Mouse (Mus musculus) colon, adult 2 months (tissue): Measurements from ENCODE around the gene Ubtd1. TPM values are rescaled to one million over a fixed set of nuclear protein-coding genes. Genes with fewer than 3 reads are reported as not detected.

ENCODE experiments used
- polyA plus RNA-seq: library from polyadenylated mRNA; depleted of rRNA; stranded (reverse); fragments of >200 nt; gene quantifications from 2 replicates; pipeline ENCODE4 v1.2.3, GENCODE M21; 2012; rRNA removed

Gene Ubtd1
- 19.7 and 20.1 TPM in 2 replicates for polyA plus RNA-seq

DNA sequence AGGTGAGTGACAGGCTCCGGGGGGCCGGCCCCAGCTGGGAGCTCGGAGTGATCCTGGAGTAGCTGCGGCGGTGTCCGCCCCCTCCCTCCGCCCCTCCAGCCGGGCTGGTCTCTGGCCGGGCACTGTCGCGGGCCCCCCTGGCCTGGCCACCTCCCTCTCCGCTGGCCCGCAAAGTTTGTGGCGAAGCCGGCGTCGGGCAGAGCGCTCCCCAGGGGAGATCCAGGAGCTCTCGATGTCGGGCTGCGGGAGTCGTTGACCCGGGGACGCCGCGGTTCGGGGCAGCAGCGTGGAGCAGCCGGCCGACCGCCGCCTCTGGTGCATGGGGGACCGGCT lies at the start of gene Ubtd1:
Ubtd1 (plus strand) TSS at position 169 of the 333 bp plus-strand sequence.

DNA sequence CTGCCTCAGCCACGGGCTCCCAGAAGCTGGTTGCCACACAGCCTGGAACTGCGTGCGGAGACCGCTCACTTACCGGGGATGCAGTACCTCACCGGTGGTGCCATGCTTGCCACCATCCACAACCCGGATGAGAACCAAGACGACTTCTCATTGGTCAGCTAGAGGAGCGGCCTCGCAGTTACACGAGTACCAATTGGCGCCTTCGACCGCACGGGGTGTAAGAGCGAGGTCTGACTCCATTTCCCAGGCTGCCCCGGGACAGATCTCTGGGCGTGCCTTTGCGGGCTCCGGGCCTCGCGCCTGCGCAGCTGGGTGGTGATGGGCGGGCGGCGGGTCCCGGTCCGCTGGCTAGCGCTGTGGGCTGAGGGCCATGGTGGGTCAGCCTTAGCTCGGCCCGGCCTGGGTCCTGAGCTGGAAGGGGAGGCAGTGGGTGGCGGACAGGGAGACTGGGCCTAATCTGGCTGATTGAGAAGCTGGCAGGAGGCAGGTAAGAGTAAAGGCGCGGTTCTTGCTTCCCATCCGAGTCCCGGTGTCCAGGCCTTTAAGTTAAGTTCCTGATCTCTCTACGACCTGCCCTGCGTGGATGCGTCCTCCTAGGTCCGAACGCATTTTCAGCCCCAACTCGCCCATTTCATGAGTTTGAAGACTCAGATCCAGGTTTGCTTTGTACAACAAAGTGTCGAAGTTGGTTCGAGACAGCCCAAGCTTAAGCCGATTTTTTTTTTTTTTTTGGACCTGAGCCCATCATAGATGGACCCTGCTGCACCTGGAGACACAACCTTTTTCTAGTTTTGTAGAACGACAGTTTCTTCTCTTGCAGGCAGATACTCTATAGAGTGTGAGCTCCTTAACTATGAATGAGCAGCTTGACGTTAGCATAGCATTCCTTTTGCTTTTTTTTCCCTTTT lies 48.1 kb upstream of the Ubtd1 start, which contains the start of the genes Exosc1 and Zdhhc16:
Exosc1 (minus strand) TSS at position 245 of the 908 bp plus-strand sequence.
Zdhhc16 (plus strand) TSS at position 302 of the 908 bp plus-strand sequence.

DNA sequence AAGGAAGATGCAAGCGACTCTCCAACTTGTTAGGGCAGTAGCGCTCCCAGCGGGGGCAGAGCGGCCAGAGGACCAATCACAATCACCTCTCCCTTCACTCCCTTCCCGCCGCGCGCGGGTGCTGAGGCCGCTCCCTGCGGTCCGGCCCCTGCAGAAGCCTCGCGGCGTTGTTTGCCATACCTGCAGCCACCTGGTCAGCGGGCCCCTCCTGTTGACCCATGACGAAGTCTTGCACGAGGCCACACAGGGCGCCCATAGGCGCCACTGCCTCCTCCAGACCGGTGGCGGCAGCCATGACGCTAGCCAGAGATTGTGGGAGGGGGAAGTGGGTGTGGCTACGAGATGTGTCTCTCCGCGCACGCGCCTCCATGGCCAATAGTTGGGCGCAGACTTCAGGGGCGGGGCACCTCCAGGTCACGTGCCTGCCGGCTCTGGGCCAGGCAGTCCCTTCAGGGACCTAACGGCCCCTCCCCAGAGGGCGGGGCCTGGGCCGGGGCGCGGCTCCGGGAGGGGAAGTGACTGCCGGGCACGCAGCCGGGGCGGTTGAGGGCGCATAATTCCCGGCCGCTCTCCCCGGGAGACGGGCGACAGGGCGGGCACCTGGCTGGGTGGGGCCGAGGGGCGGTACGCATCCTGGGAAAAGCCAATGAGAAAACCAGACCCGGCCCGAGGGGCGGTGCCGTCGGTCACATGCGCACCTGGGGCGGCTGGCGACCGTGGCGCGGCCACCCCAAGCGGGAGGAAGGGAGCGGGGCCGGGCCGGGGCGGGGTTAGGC lies 556 bp upstream of the Ubtd1 start, which contains the start of gene Mms19:
Mms19 (minus strand) TSS at position 339 of the 776 bp plus-strand sequence.

DNA sequence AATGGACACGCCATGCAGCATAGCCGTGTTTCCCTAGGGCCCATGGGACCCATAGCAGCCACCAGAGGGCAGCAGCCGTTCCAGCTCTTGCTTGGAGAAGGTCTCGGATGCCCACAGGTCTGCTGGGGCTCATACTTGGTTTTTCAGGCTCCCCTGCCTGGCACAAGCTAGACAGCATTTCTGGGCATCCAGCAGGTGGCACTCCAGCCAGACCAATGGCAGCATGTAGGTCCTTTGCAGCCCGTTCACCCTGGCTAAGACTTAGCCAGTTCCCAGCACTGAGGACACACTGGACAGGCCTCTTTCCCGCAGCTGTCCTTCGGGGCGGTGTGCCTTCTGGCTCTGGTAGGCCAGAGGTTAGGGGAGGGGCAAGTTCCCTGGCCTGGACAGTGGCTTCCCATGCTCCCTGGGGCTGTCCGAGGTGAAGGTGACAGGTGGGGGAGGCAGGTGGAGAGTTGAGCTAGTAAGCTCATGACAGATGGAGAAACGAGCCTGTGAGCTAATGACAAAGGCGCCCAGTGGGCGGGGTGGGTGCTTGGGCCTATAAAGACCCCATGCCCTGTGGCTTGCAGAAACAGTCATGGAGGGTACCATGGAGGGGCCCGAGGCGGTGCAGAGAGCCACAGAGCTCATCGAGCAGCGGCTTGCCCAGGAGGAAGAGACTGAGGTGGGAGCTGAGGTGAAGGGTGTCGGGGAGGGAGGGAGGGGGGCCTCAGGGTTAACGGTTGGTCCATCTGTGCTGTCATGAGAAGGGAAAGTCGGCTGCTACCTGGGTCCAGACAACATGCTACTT lies 54.1 kb downstream of the Ubtd1 start, which contains the start of gene Ankrd2:
Ankrd2 (plus strand) TSS at position 545 of the 793 bp plus-strand sequence.

DNA sequence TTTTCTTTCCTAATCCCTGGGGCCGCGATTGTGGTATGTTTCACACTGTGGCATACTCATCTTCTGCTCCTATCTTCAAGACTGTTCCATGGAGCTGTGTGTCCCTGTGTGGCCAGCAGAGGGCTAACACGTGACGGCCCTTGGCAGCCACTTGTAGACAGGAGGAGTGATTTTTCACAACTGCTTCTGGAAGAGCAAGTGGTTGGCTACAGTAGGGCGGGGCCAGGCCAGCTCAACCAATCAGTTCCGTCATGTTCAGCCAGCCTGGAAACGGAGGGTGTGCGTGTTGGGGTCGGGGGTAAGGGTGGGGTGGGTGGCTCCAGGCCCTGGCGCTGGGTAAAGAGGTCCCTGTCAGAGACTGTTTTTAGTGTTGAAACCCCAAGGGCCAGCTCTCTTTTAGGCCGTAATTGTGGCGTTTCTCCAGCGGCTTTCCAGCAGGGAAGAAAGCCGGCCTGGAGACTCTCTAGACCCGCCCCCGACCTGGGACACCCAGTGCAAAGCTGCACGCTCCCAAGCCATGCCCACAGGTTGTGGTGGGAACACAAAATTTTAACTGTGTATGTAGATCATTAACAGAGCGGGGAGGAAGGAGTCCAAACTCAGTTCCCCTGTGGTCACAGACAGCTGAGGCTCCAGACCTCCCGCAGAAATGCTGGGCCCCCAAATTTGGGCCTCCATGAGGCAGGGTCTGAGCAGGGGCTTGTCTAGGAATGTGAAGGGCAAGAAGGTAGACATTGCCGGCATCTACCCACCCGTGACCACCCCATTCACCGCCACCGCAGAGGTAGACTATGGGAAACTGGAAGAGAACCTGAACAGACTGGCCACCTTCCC lies 63.9 kb downstream of the Ubtd1 start, which contains the start of gene Hoga1:
Hoga1 (plus strand) TSS at position 342 of the 834 bp plus-strand sequence.

DNA sequence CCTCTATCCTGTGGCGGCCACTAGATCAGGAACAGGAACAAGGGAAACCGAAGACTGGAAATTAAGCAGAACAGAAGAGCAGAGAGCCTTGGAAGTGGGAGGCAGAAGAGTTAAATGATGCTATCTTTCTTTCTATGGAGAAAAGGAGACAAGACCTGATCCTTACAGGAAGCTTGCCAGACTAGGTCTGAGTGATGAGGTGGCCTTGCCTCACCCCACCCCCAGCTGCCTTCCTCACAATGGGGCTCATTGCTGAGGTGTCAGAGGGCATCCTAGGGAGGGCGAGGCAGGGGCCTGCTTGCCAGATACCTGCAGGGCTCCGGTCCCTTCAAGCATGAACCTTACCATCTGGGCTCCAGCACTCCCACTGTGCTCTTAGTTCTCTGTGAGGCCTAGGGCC lies 70.4 kb downstream of the Ubtd1 start, which contains the start of gene 4933411K16Rik:
4933411K16Rik (plus strand) TSS at position 301 of the 400 bp plus-strand sequence.

Other genes with a start within 250 kb of the Ubtd1 start
- 0.91 and 0.92 TPM in 2 replicates for gene Slit1, start 238.1 kb upstream of the Ubtd1 start, polyA plus RNA-seq
- 1.3 and 1.4 TPM in 2 replicates for gene Arhgap19, start 179.7 kb upstream of the Ubtd1 start, polyA plus RNA-seq
- gene Frat1, start 151.8 kb upstream of the Ubtd1 start, polyA plus RNA-seq: 20.9 and 21.1 TPM in 2 replicates
- 55.7 and 56.1 TPM in 2 replicates for gene Frat2, start 133.6 kb upstream of the Ubtd1 start, polyA plus RNA-seq
- gene Rrp12, start 85.6 kb upstream of the Ubtd1 start, polyA plus RNA-seq: 4.1 and 5.0 TPM in 2 replicates
- gene Pgam1, start 69.8 kb upstream of the Ubtd1 start, polyA plus RNA-seq: 261 and 284 TPM in 2 replicates
- gene Exosc1, start 48.3 kb upstream of the Ubtd1 start, polyA plus RNA-seq: 7.6 and 9.4 TPM in 2 replicates
- 66.0 and 96.7 TPM in 2 replicates for gene Zdhhc16, start 48.3 kb upstream of the Ubtd1 start, polyA plus RNA-seq
- 45.4 and 48.2 TPM in 2 replicates for gene Mms19, start 606 bp upstream of the Ubtd1 start, polyA plus RNA-seq
- 0.17 and 0.21 TPM in 2 replicates for gene Ankrd2, start 54.2 kb downstream of the Ubtd1 start, polyA plus RNA-seq
- gene Hoga1, start 63.8 kb downstream of the Ubtd1 start, polyA plus RNA-seq: 6.0 and 7.8 TPM in 2 replicates
- 0.23 and 0.31 TPM in 2 replicates for gene 4933411K16Rik, start 70.5 kb downstream of the Ubtd1 start, polyA plus RNA-seq
- 3.4 and 3.5 TPM in 2 replicates for gene Morn4, start 104.6 kb downstream of the Ubtd1 start, polyA plus RNA-seq
- gene Pi4k2a, start 108.7 kb downstream of the Ubtd1 start, polyA plus RNA-seq: 26.1 and 34.8 TPM in 2 replicates
- 17.5 and 18.3 TPM in 2 replicates for gene Avpi1, start 147.3 kb downstream of the Ubtd1 start, polyA plus RNA-seq
- gene Marveld1, start 165.6 kb downstream of the Ubtd1 start, polyA plus RNA-seq: 120 and 135 TPM in 2 replicates
- gene Zfyve27, start 182.2 kb downstream of the Ubtd1 start, polyA plus RNA-seq: 41.8 and 42.8 TPM in 2 replicates
- gene Sfrp5, start 220.5 kb downstream of the Ubtd1 start, polyA plus RNA-seq: 6.6 and 7.4 TPM in 2 replicates